Mouse (Mus musculus) embryonic facial prominence, embryonic 11.5 days (tissue): ENCODE data around the gene Lin7b. TPM values are rescaled to one million over a fixed set of nuclear protein-coding genes. Genes with fewer than 3 reads are reported as not detected.

Source experiments
- ATAC-seq: fragments of 200-750 bp; cut with Nextera tagmentation; replicated peaks from 2 replicates; pipeline ENCODE4 v1.8.0; 2017; ENCODE audit warnings: low read depth; ENCODE audit not compliant: insufficient number of reproducible peaks, low FRiP score, low TSS enrichment
- DNase-seq: peaks from one replicate; pipeline ENCODE4 v3.0.0-alpha.2; 2015; ENCODE audit warnings: low spot score
- H3K27ac ChIP-seq: fragments of 300-500 bp; sonication (generic); replicated peaks from 2 replicates; pipeline ENCODE4 v1.5.1; 2014; ENCODE audit warnings: mild to moderate bottlenecking, low read depth, low read length, control low read depth
- H3K27me3 ChIP-seq: fragments of 300-500 bp; sonication (generic); 2 replicates; pipeline ENCODE4 v1.6.1; 2014; ENCODE audit warnings: mild to moderate bottlenecking, low read length, moderate library complexity, mixed read lengths; ENCODE audit not compliant: control insufficient read depth, insufficient read depth
- H3K36me3 ChIP-seq: fragments of 300-500 bp; sonication (generic); replicated peaks from 2 replicates; pipeline ENCODE4 v1.6.1; 2014; ENCODE audit warnings: low read depth, mild to moderate bottlenecking, low read length, moderate library complexity, mixed read lengths; ENCODE audit not compliant: control insufficient read depth, insufficient read depth
- H3K4me1 ChIP-seq: fragments of 300-500 bp; sonication (generic); 2 replicates; pipeline ENCODE4 v1.6.1; 2014; ENCODE audit warnings: low read length, mixed read lengths; ENCODE audit not compliant: control insufficient read depth, insufficient read depth
- H3K4me2 ChIP-seq: fragments of 300-500 bp; sonication (generic); 2 replicates; pipeline ENCODE4 v1.6.1; 2014; ENCODE audit warnings: low read depth, mild to moderate bottlenecking, control low read depth, low read length, moderate library complexity
- H3K4me3 ChIP-seq: fragments of 300-500 bp; sonication (generic); 2 replicates; pipeline ENCODE4 v1.5.1; 2014; ENCODE audit warnings: low read depth, low read length, control low read depth
- H3K9ac ChIP-seq: fragments of 300-500 bp; sonication (generic); replicated peaks from 2 replicates; pipeline ENCODE4 v1.6.1; 2014; ENCODE audit warnings: mild to moderate bottlenecking, control low read depth, low read length
- H3K9me3 ChIP-seq: fragments of 300-500 bp; sonication (generic); replicated peaks from 2 replicates; pipeline ENCODE4 v1.6.1; 2016; ENCODE audit warnings: mild to moderate bottlenecking, low read length, inconsistent platforms, mixed read lengths; ENCODE audit not compliant: control insufficient read depth
- WGBS: fragments of 180-500 bp; shearing (Covaris S2); extraction: QIAGEN DNeasy Blood & Tissue Kit; methylation state at CpG from one replicate; pipeline ENCODE4 v1.1.7; 2014; 5-methylcytosine and 5-hydroxymethylcytosine counted together
- polyA plus RNA-seq: library from polyadenylated mRNA; unstranded; fragments of >200 nt; fragmentation: Nextera tagmentation; extraction: Ambion mirVana; gene quantifications from 2 replicates; pipeline ENCODE4 v1.2.1, GENCODE M21; 2014

The Lin7b gene
- polyA plus RNA-seq, 1 experiment from 2014 or later = 0.77 TPM

- Histone ChIP-seq H3K4me1 (0 out of 2 replicates have a peak, but pooled peaks cover 2% of the 10 kb centered on the region), H3K4me2 (no peak overlapping the region), H3K36me3 (peaks cover 5% of the 10 kb centered on the region), H3K27ac (no peak overlapping the region), H3K9ac (no peak overlapping the region), H3K4me3 (no peak overlapping the region), H3K27me3 (peaks cover 19% of the 10 kb centered on the region), H3K9me3 (no peaks in the 10 kb centered on the region)
- DNase-seq = no peak
- 75% methylated on average over 5 of the region's 5 CpGs for WGBS
- no peak for ATAC-seq
Measured at GRCm38 (mm10) chr7:45372371-45372770, 2.0 kb upstream of the Lin7b start.

DNA sequence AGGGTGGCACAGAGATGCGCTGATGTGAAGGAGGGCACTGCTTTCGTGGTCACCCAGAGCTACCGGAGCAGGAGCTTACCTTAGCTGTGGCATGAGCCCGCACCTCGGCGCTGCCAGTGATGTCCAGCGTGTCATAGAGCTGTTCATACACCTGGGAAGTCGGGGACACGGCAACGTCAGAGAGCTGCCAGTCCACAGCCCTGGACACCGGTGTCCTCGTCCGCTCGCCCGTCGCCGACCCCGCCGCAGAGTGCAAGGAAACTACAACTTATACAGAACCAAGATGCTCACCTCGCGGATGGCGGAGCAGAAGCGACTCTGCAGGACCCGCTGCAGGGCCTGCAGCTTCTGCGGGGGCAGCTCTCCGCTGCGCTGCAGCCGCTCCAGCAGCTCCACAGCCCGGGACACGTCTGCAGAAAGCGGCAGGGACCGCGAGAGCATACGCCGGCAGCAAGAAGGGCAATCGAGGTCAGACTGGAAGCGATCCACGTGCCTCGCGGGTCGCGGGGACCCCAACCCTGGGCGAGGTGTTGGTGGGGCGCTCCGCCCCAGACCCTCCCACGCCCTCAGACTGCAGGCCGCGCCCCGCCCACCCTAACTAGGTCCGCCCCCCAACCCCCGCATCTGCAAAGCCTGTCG, 428 bp downstream of the Lin7b start:
- H3K4me1 ChIP-seq = peaks cover 12% of the 10 kb centered on the region; the same call in 1 of the 2 replicates
- peak overlapping the region; percentile 46 for H3K4me3 ChIP-seq
- peak overlapping the region; percentile 43 for H3K9ac ChIP-seq
- H3K36me3 ChIP-seq = no peaks in the 10 kb centered on the region
- ATAC-seq = no peak
- H3K9me3 ChIP-seq = no peaks in the 10 kb centered on the region
- H3K27ac ChIP-seq = no peak overlapping the region
- peak overlapping the region; percentile 91 for H3K4me2 ChIP-seq
- no peak for DNase-seq
- peaks cover 29% of the 10 kb centered on the region for H3K27me3 ChIP-seq
- WGBS = 10% methylated on average over 50 of the region's 52 CpGs

- 75% methylated on average over 16 of the region's 16 CpGs for WGBS
- Histone ChIP-seq H3K9ac (no peak overlapping the region), H3K27ac (no peak overlapping the region), H3K9me3 (no peaks in the 10 kb centered on the region), H3K4me3 (no peak overlapping the region), H3K36me3 (no peaks in the 10 kb centered on the region), H3K4me2 (no peak overlapping the region; the same call in 1 of the 2 replicates), H3K27me3 (peaks cover 29% of the 10 kb centered on the region), H3K4me1 (peaks cover 12% of the 10 kb centered on the region; the same call in 1 of the 2 replicates)
- DNase-seq = no peak
- no peak for ATAC-seq
Measured at GRCm38 (mm10) chr7:45369022-45369745, 1.2 kb downstream of the Lin7b start.

GRCm38 (mm10) chr7:45368178-45368577, 2.2 kb downstream of the Lin7b start:
- DNase-seq (no peak), ATAC-seq (no peak)
- H3K4me1 ChIP-seq = peaks cover 12% of the 10 kb centered on the region; the same call in 1 of the 2 replicates
- H3K36me3 ChIP-seq = no peaks in the 10 kb centered on the region
- H3K27ac ChIP-seq = no peak overlapping the region
- H3K4me3 ChIP-seq = no peak overlapping the region
- H3K9me3 ChIP-seq = no peaks in the 10 kb centered on the region
- peaks cover 33% of the 10 kb centered on the region for H3K27me3 ChIP-seq
- H3K4me2 ChIP-seq = no peak overlapping the region
- 74% methylated on average over 15 of the region's 15 CpGs for WGBS
- no peak overlapping the region for H3K9ac ChIP-seq

DNA sequence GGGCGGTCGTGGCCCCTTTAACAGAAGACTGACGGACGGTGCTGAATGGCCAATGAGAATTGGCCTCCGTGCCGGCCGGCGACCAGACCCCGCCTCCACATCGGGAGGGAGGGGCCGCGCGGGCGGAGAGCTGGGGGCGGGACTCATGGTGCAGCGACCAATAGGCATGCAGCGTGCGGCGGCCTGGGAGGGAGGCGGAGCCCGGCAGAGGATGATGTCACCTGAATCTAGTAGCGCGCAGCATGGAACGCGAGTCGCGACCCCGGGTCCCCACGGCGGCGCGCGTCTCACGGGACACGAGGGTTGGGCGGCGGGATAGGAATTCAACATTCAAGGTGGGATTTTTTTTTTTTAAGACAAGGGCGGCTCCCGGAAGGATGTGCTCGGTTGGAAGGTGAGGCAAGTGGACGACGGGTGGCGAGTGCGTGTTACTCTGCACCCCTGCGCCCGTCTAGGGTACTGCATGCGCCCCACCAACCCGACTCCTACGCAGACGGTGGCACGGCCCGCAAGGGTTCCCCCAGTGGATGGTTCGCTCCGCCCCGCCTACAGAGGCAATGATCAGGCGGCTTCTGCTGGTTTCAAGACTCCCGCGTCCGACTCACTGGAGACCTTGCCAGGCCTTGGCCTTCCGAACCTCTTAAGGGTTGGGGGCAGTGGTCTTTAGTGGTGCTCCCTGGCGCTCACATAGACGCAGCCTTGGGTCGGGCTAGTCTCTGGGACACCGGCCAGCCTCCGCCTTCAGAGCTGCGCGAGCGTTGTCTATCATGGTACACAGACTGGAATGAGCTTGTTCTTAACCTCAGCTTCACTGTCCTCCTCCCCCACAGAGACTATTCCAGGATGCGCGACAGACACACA, 3.1 kb downstream of the Lin7b start:
- H3K4me1 ChIP-seq = peaks cover 12% of the 10 kb centered on the region; the same call in 1 of the 2 replicates
- peak; percentile 95 for DNase-seq
- peak overlapping the region; percentile 95 for H3K4me2 ChIP-seq
- no peak overlapping the region for H3K27ac ChIP-seq
- H3K9ac ChIP-seq = peak overlapping the region; percentile 72; the same call in 1 of the 2 replicates
- H3K27me3 ChIP-seq = peaks cover 38% of the 10 kb centered on the region
- no peaks in the 10 kb centered on the region for H3K9me3 ChIP-seq
- under 1% methylated on average over 67 of the region's 70 CpGs for WGBS
- H3K4me3 ChIP-seq = peak overlapping the region; percentile 73
- H3K36me3 ChIP-seq = no peaks in the 10 kb centered on the region
- peak; percentile 75 for ATAC-seq

- ATAC-seq = peak; percentile 15; the same call in 1 of the 2 replicates
- H3K27me3 ChIP-seq = peaks cover 38% of the 10 kb centered on the region
- peak; percentile 58 for DNase-seq
- H3K4me2 ChIP-seq = peak within 1 kb of the TSS; percentile 95
- H3K27ac ChIP-seq = no peak within 1 kb of the TSS
- H3K36me3 ChIP-seq = no peaks in the 10 kb centered on the region
- H3K4me3 ChIP-seq = peak within 1 kb of the TSS; percentile 73
- peak within 1 kb of the TSS; percentile 72 for H3K9ac ChIP-seq
- peaks cover 12% of the 10 kb centered on the region; the same call in 1 of the 2 replicates for H3K4me1 ChIP-seq
- 1% methylated on average over 19 of the region's 26 CpGs for WGBS
- H3K9me3 ChIP-seq = no peaks in the 10 kb centered on the region
Measured at GRCm38 (mm10) chr7:45366652-45367019, 3.7 kb downstream of the Lin7b start, which contains the start of gene Ppfia3. Gene Ppfia3 (minus strand): TSS chr7:45367019.

DNA sequence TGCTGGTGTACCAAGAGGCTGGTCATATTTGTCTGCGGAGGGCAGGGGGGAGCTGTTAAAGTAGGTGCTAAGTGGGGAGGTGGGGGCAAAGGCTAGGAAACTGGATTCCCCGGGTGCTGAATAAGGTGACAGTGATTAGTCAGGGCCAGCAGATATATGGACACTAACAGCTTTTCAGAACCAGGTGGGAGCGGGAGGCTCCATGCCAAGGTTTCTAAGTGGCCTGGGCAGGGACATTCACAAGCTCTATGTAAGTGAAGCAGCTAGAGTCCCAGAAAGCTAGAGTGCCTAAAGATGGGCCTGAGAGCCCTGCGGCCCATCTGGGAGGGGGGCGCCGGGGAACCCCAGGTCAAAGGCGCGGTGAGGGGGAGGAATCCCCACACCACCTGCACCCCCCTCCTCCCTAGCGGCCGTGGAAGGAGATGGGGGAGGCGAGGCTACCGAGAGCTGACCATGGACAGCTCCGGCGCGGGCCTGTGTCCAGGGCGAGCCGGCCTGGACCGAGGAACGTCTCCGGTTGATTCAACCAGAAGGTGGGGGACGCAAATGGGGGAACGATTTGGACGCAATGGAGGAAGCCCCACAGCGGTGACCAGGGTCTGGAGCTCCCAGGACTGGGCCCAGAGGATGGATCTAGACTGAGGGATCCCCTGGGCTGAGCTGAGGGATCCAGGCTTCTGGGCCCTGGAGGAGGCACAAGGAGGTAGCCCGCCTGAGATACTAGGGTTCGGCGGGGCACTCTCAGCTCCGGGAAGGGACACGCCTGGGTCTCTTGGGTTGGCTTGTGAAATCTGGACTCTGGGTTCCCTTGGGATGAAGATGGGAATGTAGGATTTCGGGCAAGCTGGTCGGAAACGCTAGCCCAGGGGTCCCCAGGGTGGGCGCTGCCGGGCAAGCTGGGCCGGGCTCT, 4.4 kb downstream of the Lin7b start:
- Histone ChIP-seq H3K9me3 (no peaks in the 10 kb centered on the region), H3K4me2 (peak overlapping the region; percentile 95), H3K4me1 (peaks cover 12% of the 10 kb centered on the region; the same call in 1 of the 2 replicates), H3K9ac (peak overlapping the region; percentile 72), H3K4me3 (peak overlapping the region; percentile 73), H3K36me3 (no peaks in the 10 kb centered on the region), H3K27ac (no peak overlapping the region), H3K27me3 (peaks cover 40% of the 10 kb centered on the region)
- 3% methylated on average over 35 of the region's 35 CpGs for WGBS
- DNase-seq (peak; percentile 58), ATAC-seq (no peak)
